Mouse (Mus musculus) hindbrain, embryonic 11.5 days (tissue): ENCODE measurements at regions not wholly inside any gene's neighbourhood (a gene's known extent, or its start where the extent isn't known, plus 50 kb on each side); places are given as distances from the start of the nearest gene placed in this dataset.
"Not testable (repeated sequence)": the region's sequence is repeated elsewhere in the genome, so short reads cannot be mapped to it uniquely, and the experiment has no call there.

Experiments used
- ATAC-seq: fragments of 200-750 bp; cut with Nextera tagmentation; 2 replicates; pipeline ENCODE4 v1.8.0; 2017; ENCODE audit warnings: mild to moderate bottlenecking, moderate TSS enrichment, moderate library complexity; ENCODE audit not compliant: low FRiP score
- DNase-seq: peaks from one replicate; pipeline ENCODE4 v3.0.0-alpha.2; 2015; ENCODE audit warnings: low spot score
- H3K27ac ChIP-seq: fragments of 300-500 bp; sonication (generic); 2 replicates; pipeline ENCODE4 v1.5.1; 2014; ENCODE audit warnings: mild to moderate bottlenecking, low read depth, low read length
- H3K27me3 ChIP-seq: fragments of 300-500 bp; sonication (generic); 2 replicates; pipeline ENCODE4 v1.6.1; 2014; ENCODE audit warnings: mild to moderate bottlenecking, low read length, moderate library complexity, mixed read lengths; ENCODE audit not compliant: control insufficient read depth, insufficient read depth
- H3K36me3 ChIP-seq: fragments of 300-500 bp; sonication (generic); 2 replicates; pipeline ENCODE4 v1.6.1; 2014; ENCODE audit warnings: mild to moderate bottlenecking, low read length, moderate library complexity, mixed read lengths; ENCODE audit not compliant: control insufficient read depth, insufficient read depth
- H3K4me1 ChIP-seq: fragments of 300-500 bp; sonication (generic); replicated peaks from 2 replicates; pipeline ENCODE4 v1.6.1; 2014; ENCODE audit warnings: low read length, mixed read lengths; ENCODE audit not compliant: control insufficient read depth, insufficient read depth
- H3K4me2 ChIP-seq: fragments of 300-500 bp; sonication (generic); replicated peaks from 2 replicates; pipeline ENCODE4 v1.6.1; 2014; ENCODE audit warnings: mild to moderate bottlenecking, low read depth, low read length
- H3K4me3 ChIP-seq: fragments of 300-500 bp; sonication (generic); 2 replicates; pipeline ENCODE4 v1.5.1; 2014; ENCODE audit warnings: low read depth, low read length
- H3K9ac ChIP-seq: fragments of 300-500 bp; sonication (generic); 2 replicates; pipeline ENCODE4 v1.6.1; 2014; ENCODE audit warnings: low read depth, low read length
- H3K9me3 ChIP-seq: fragments of 300-500 bp; sonication (generic); 2 replicates; pipeline ENCODE4 v1.6.1; 2016; ENCODE audit warnings: low read length; ENCODE audit not compliant: control insufficient read depth
- WGBS: fragments of 180-500 bp; shearing (Covaris S2); extraction: QIAGEN DNeasy Blood & Tissue Kit; methylation state at CpG from one replicate; pipeline ENCODE4 v1.1.7; 2014; 5-methylcytosine and 5-hydroxymethylcytosine counted together

- Histone ChIP-seq H3K27me3 (no peaks in the 10 kb centered on the region), H3K27ac (no peak overlapping the region), H3K4me2 (no peak overlapping the region), H3K9me3 (no peaks in the 10 kb centered on the region), H3K9ac (no peak overlapping the region), H3K4me1 (no peaks in the 10 kb centered on the region), H3K4me3 (no peak overlapping the region), H3K36me3 (no peaks in the 10 kb centered on the region)
- DNase-seq (no peak), ATAC-seq (no peak)
- WGBS: 78% methylated on average over 3 of the region's 3 CpGs
Observed at GRCm38 (mm10) chr1:136680173-136680572, 55.5 kb downstream of the Zfp281 start.

- 61% methylated on average over 10 of the region's 10 CpGs for WGBS
- DNase-seq, H3K9ac ChIP-seq, H3K27me3 ChIP-seq, H3K4me1 ChIP-seq, H3K36me3 ChIP-seq, H3K4me2 ChIP-seq, H3K4me3 ChIP-seq, H3K27ac ChIP-seq, H3K9me3 ChIP-seq, ATAC-seq: not testable (repeated sequence)
Observed at GRCm38 (mm10) chr1:136682311-136682710, 57.6 kb downstream of the Zfp281 start.

GRCm38 (mm10) chr1:136683061-136683531 is 58.4 kb downstream of the Zfp281 start:
- no peak for ATAC-seq
- no peaks in the 10 kb centered on the region for H3K9me3 ChIP-seq
- H3K36me3 ChIP-seq: no peaks in the 10 kb centered on the region
- WGBS: 86% methylated on average over 3 of the region's 3 CpGs
- no peak overlapping the region for H3K9ac ChIP-seq
- no peak overlapping the region for H3K4me3 ChIP-seq
- no peaks in the 10 kb centered on the region for H3K27me3 ChIP-seq
- H3K4me2 ChIP-seq: no peak overlapping the region
- H3K27ac ChIP-seq: no peak overlapping the region
- H3K4me1 ChIP-seq: no peaks in the 10 kb centered on the region
- DNase-seq: no peak

GRCm38 (mm10) chr1:136683561-136684131 is 58.9 kb downstream of the Zfp281 start:
- 65% methylated on average over 10 of the region's 10 CpGs for WGBS
- Histone ChIP-seq H3K4me2 (no peak overlapping the region), H3K9ac (no peak overlapping the region), H3K9me3 (no peaks in the 10 kb centered on the region), H3K36me3 (no peaks in the 10 kb centered on the region), H3K4me1 (no peaks in the 10 kb centered on the region), H3K4me3 (no peak overlapping the region), H3K27ac (no peak overlapping the region), H3K27me3 (no peaks in the 10 kb centered on the region)
- DNase-seq (no peak), ATAC-seq (no peak)

- no peak overlapping the region for H3K4me2 ChIP-seq
- ATAC-seq: no peak
- H3K4me1 ChIP-seq: no peaks in the 10 kb centered on the region
- DNase-seq: no peak
- no peak overlapping the region for H3K27ac ChIP-seq
- WGBS: 92% methylated on average over 5 of the region's 5 CpGs
- no peaks in the 10 kb centered on the region for H3K36me3 ChIP-seq
- H3K9ac ChIP-seq: no peak overlapping the region
- no peak overlapping the region for H3K4me3 ChIP-seq
- H3K9me3 ChIP-seq: no peaks in the 10 kb centered on the region
- no peaks in the 10 kb centered on the region for H3K27me3 ChIP-seq
Observed at GRCm38 (mm10) chr1:136684481-136684880, 59.8 kb downstream of the Zfp281 start.

GRCm38 (mm10) chr1:136685191-136686060 is 60.7 kb downstream of the Zfp281 start:
- Histone ChIP-seq H3K36me3 (no peaks in the 10 kb centered on the region), H3K9ac (no peak overlapping the region), H3K27me3 (no peaks in the 10 kb centered on the region), H3K4me2 (no peak overlapping the region), H3K4me3 (no peak overlapping the region), H3K4me1 (no peaks in the 10 kb centered on the region), H3K27ac (no peak overlapping the region), H3K9me3 (no peaks in the 10 kb centered on the region)
- ATAC-seq: no peak
- DNase-seq: no peak
- WGBS: 81% methylated on average over 13 of the region's 13 CpGs

- H3K36me3 ChIP-seq: no peaks in the 10 kb centered on the region
- ATAC-seq (no peak), DNase-seq (no peak)
- H3K27me3 ChIP-seq: no peaks in the 10 kb centered on the region
- H3K4me2 ChIP-seq: no peak overlapping the region
- H3K4me3 ChIP-seq: no peak overlapping the region
- no peak overlapping the region for H3K27ac ChIP-seq
- no peaks in the 10 kb centered on the region for H3K9me3 ChIP-seq
- H3K9ac ChIP-seq: no peak overlapping the region
- H3K4me1 ChIP-seq: no peaks in the 10 kb centered on the region
Observed at GRCm38 (mm10) chr1:136686467-136686866, 61.8 kb downstream of the Zfp281 start.

- DNase-seq: no peak
- WGBS: 35% methylated on average over 2 of the region's 2 CpGs
- no peak overlapping the region for H3K4me3 ChIP-seq
- no peaks in the 10 kb centered on the region for H3K4me1 ChIP-seq
- no peak for ATAC-seq
- no peak overlapping the region for H3K27ac ChIP-seq
- no peaks in the 10 kb centered on the region for H3K9me3 ChIP-seq
- no peak overlapping the region for H3K9ac ChIP-seq
- no peaks in the 10 kb centered on the region for H3K27me3 ChIP-seq
- H3K36me3 ChIP-seq: no peaks in the 10 kb centered on the region
- no peak overlapping the region for H3K4me2 ChIP-seq
Observed at GRCm38 (mm10) chr1:136690068-136690467, 65.4 kb downstream of the Zfp281 start.

- Histone ChIP-seq H3K36me3 (no peaks in the 10 kb centered on the region), H3K27me3 (0 out of 2 replicates have a peak, but pooled peaks cover 3% of the 10 kb centered on the region), H3K9ac (no peak overlapping the region), H3K27ac (no peak overlapping the region), H3K9me3 (no peaks in the 10 kb centered on the region), H3K4me1 (no peaks in the 10 kb centered on the region), H3K4me2 (no peak overlapping the region), H3K4me3 (no peak overlapping the region)
- no peak for DNase-seq
- ATAC-seq: no peak
- WGBS: 43% methylated on average over 5 of the region's 5 CpGs
Observed at GRCm38 (mm10) chr1:136693421-136693820, 68.7 kb downstream of the Zfp281 start.
